Mouse (Mus musculus) MN1 (cell line): ENCODE results near the gene Btd.
A peak's percentile ranks its signal among the peaks of the same experiment; 100 is the strongest.
"Not testable (repeated sequence)": the region's sequence is repeated elsewhere in the genome, so short reads cannot be mapped to it uniquely, and the experiment has no call there.

Source experiments
- DNase-seq: peaks from one replicate; pipeline ENCODE4 v3.0.0-alpha.2; 2016; ENCODE audit warnings: low spot score

Btd gene

GRCm38 (mm10) chr14:31640890-31641505, at the start of gene Btd, which contains the start of gene Hacl1:
Gene Btd, plus strand, starts transcription at chr14:31641028.
Gene Hacl1, minus strand, starts transcription at chr14:31641286.
- DNase-seq = peak; percentile 93

- no peak for DNase-seq
These were observed 49.6 kb upstream of the Btd start, which contains the start of gene Colq for GRCm38 (mm10) chr14:31591243-31591642. Gene Colq, minus strand, starts transcription at chr14:31591343.

GRCm38 (mm10) chr14:31593036-31593435, 47.8 kb upstream of the Btd start:
- no peak for DNase-seq

GRCm38 (mm10) chr14:31594693-31595092, 46.1 kb upstream of the Btd start:
- DNase-seq = no peak

- no peak for DNase-seq
These were observed 44.4 kb upstream of the Btd start for GRCm38 (mm10) chr14:31596408-31596807.

- no peak for DNase-seq
These were observed 43.4 kb upstream of the Btd start for GRCm38 (mm10) chr14:31597446-31597845.

- no peak for DNase-seq
These were observed 38.8 kb upstream of the Btd start for GRCm38 (mm10) chr14:31601908-31602615.

GRCm38 (mm10) chr14:31602616-31602979, 38.2 kb upstream of the Btd start:
- DNase-seq = not testable (repeated sequence)

- DNase-seq = peak; percentile 54
These were observed 35.9 kb upstream of the Btd start for GRCm38 (mm10) chr14:31604916-31605315.

GRCm38 (mm10) chr14:31605514-31605913, 35.3 kb upstream of the Btd start:
- no peak for DNase-seq

- DNase-seq = no peak
These were observed 28.8 kb upstream of the Btd start for GRCm38 (mm10) chr14:31611986-31612385.

- no peak for DNase-seq
These were observed 27.2 kb upstream of the Btd start for GRCm38 (mm10) chr14:31613671-31614070.

- no peak for DNase-seq
These were observed 23.6 kb upstream of the Btd start for GRCm38 (mm10) chr14:31617204-31617603.

GRCm38 (mm10) chr14:31617997-31618396, 22.8 kb upstream of the Btd start:
- DNase-seq = peak; percentile 26

- no peak for DNase-seq
These were observed 20.1 kb upstream of the Btd start for GRCm38 (mm10) chr14:31620591-31621223.

- no peak for DNase-seq
These were observed 18.1 kb upstream of the Btd start for GRCm38 (mm10) chr14:31622748-31623147.

GRCm38 (mm10) chr14:31630677-31631076, 10.2 kb upstream of the Btd start:
- no peak for DNase-seq

- peak; percentile 36 for DNase-seq
These were observed 410 bp upstream of the Btd start, which contains the start of gene Gm49387 for GRCm38 (mm10) chr14:31640346-31640889. Gene Gm49387, minus strand, starts transcription at chr14:31640878.

- DNase-seq = no peak
These were observed 803 bp downstream of the Btd start for GRCm38 (mm10) chr14:31641506-31642155.

- DNase-seq = no peak
These were observed 3.5 kb downstream of the Btd start for GRCm38 (mm10) chr14:31644183-31644830.

GRCm38 (mm10) chr14:31644931-31645547, 4.2 kb downstream of the Btd start:
- DNase-seq = peak; percentile 28
